Mouse (Mus musculus) liver, embryonic 14.5 days (tissue): ENCODE data around the gene Dpp6.

ENCODE experiments used
- CTCF ChIP-seq: IDR thresholded peaks from 2 replicates; pipeline ENCODE4 v1.5.1; 2016; ENCODE audit warnings: antibody characterized with exemption, low read depth, control low read depth
- EP300 ChIP-seq: IDR thresholded peaks from 2 replicates; pipeline ENCODE4 v1.6.1; 2016; ENCODE audit warnings: antibody characterized with exemption, low read depth

- TF ChIP-seq CTCF (no peak), EP300 (no peak)
These were observed 434.4 kb downstream of the Dpp6 start for GRCm38 (mm10) chr5:27251361-27251760.
